Mouse (Mus musculus) MEL (cell line): ENCODE data around the gene Lztfl1. TPM values are rescaled to one million over a fixed set of nuclear protein-coding genes. Genes with fewer than 3 reads are reported as not detected.
"Not testable (repeated sequence)": the region's sequence is repeated elsewhere in the genome, so short reads cannot be mapped to it uniquely, and the experiment has no call there.

Source experiments
- DNase-seq: peaks from one replicate; pipeline ENCODE4 v3.0.0; 2011; ENCODE audit warnings: low read depth, low spot score
- H3K27ac ChIP-seq: 2 replicates; pipeline ENCODE4 v1.5.1; 2012; ENCODE audit warnings: low read depth, mild to moderate bottlenecking, control low read depth, low read length, moderate library complexity; ENCODE audit not compliant: control insufficient read depth
- H3K27me3 ChIP-seq, 2 experiments: fragments of 150-350 bp in 1 of 2; sonication (generic) in 1 of 2; 2 replicates each; pipeline ENCODE4 v1.6.1; 2012; ENCODE audit warnings: low read length in 2 of 2, mild to moderate bottlenecking in 2 of 2, improper control_type of control experiment in 1 of 2, moderate library complexity in 1 of 2; ENCODE audit not compliant: insufficient read depth in 2 of 2, control insufficient read depth in 1 of 2
- H3K36me3 ChIP-seq, 2 experiments: 2 replicates each; pipeline ENCODE4 v1.6.1; 2012 to 2014; ENCODE audit warnings: low read length in 2 of 2, improper control_type of control experiment in 1 of 2, inconsistent platforms in 1 of 2, mild to moderate bottlenecking in 1 of 2; ENCODE audit not compliant: insufficient read depth in 2 of 2, control insufficient read depth in 1 of 2
- H3K4me1 ChIP-seq, 2 experiments: fragments of 150-350 bp in 1 of 2; sonication (generic) in 1 of 2; 2 replicates each; pipeline ENCODE4 v1.6.1; 2012; ENCODE audit warnings: low read length in 2 of 2, improper control_type of control experiment in 1 of 2, mild to moderate bottlenecking in 1 of 2; ENCODE audit not compliant: insufficient read depth in 2 of 2, control insufficient read depth in 1 of 2
- H3K4me3 ChIP-seq, 2 experiments: fragments of 150-350 bp in 1 of 2; sonication (generic) in 1 of 2; 2 replicates each; pipeline ENCODE4 v1.5.1; 2012; ENCODE audit warnings: low read depth in 2 of 2, low read length in 2 of 2, mild to moderate bottlenecking in 2 of 2, moderate library complexity in 2 of 2, control low read depth in 1 of 2, improper control_type of control experiment in 1 of 2; ENCODE audit not compliant: control insufficient read depth in 1 of 2, insufficient read depth in 1 of 2
- H3K79me2 ChIP-seq: 2 replicates; pipeline ENCODE4 v1.6.1; 2012; ENCODE audit warnings: mild to moderate bottlenecking, low read length, moderate library complexity; ENCODE audit not compliant: control insufficient read depth, poor library complexity, insufficient read depth
- H3K9ac ChIP-seq: 2 replicates; pipeline ENCODE4 v1.6.1; 2012; ENCODE audit warnings: low read depth, mild to moderate bottlenecking, control low read depth, low read length, moderate library complexity; ENCODE audit not compliant: control insufficient read depth, poor library complexity, severe bottlenecking
- H3K9me3 ChIP-seq: fragments of 150-350 bp; sonication (generic); replicated peaks from 2 replicates; pipeline ENCODE4 v1.6.1; 2012; ENCODE audit warnings: mild to moderate bottlenecking, low read length, improper control_type of control experiment, moderate library complexity; ENCODE audit not compliant: insufficient read depth
- BHLHE40 ChIP-seq: IDR thresholded peaks from 2 replicates; pipeline ENCODE4 v1.6.1; 2012; ENCODE audit warnings: low read depth, mild to moderate bottlenecking, inconsistent platforms, low read length, improper control_type of control experiment, borderline replicate concordance
- CTCF ChIP-seq, 3 experiments: IDR thresholded peaks in 2 of 3; conservative IDR thresholded peaks in 1 of 3; 2 replicates each; pipeline ENCODE4 v1.5.1; 2011 to 2012; ENCODE audit warnings: low read length in 3 of 3, low read depth in 2 of 3, mild to moderate bottlenecking in 2 of 3, improper control_type of control experiment in 1 of 3, inconsistent platforms in 1 of 3, mixed read lengths in 1 of 3, moderate library complexity in 1 of 3; ENCODE audit not compliant: control insufficient read depth in 1 of 3, insufficient read depth in 1 of 3, poor library complexity in 1 of 3, severe bottlenecking in 1 of 3
- E2F4 ChIP-seq: IDR thresholded peaks from 2 replicates; pipeline ENCODE4 v1.6.1; 2011; ENCODE audit warnings: low read depth, low read length, improper control_type of control experiment, borderline replicate concordance
- ELF1 ChIP-seq: IDR thresholded peaks from 2 replicates; pipeline ENCODE4 v1.6.1; 2014; ENCODE audit warnings: low read depth, mild to moderate bottlenecking, inconsistent platforms, low read length, improper control_type of control experiment, moderate library complexity
- EP300 ChIP-seq, 2 experiments: IDR thresholded peaks; 2 replicates each; pipeline ENCODE4 v1.6.1; 2011; ENCODE audit warnings: improper control_type of control experiment in 2 of 2, low read length in 2 of 2, low read depth in 1 of 2, mild to moderate bottlenecking in 1 of 2
- ETS1 ChIP-seq: IDR thresholded peaks from 2 replicates; pipeline ENCODE4 v1.6.1; 2012; ENCODE audit warnings: low read depth, mild to moderate bottlenecking, inconsistent platforms, low read length, improper control_type of control experiment, moderate library complexity
- GABPA ChIP-seq: IDR thresholded peaks from 2 replicates; pipeline ENCODE4 v1.6.1; 2012; ENCODE audit warnings: low read depth, mild to moderate bottlenecking, inconsistent platforms, low read length, improper control_type of control experiment, moderate library complexity
- GATA1 ChIP-seq: IDR thresholded peaks from 2 replicates; pipeline ENCODE4 v1.6.1; 2011; ENCODE audit warnings: low read depth, low read length, improper control_type of control experiment
- JUND ChIP-seq: IDR thresholded peaks from 2 replicates; pipeline ENCODE4 v1.6.1; 2011; ENCODE audit warnings: low read depth, mild to moderate bottlenecking, improper control_type of control experiment, low read length
- MAX ChIP-seq: IDR thresholded peaks from 2 replicates; pipeline ENCODE4 v1.6.1; 2011; ENCODE audit warnings: low read length, improper control_type of control experiment
- MAZ ChIP-seq: IDR thresholded peaks from 2 replicates; pipeline ENCODE4 v1.6.1; 2012; ENCODE audit warnings: low read depth, mild to moderate bottlenecking, inconsistent platforms, low read length, improper control_type of control experiment
- MYB ChIP-seq: IDR thresholded peaks from 2 replicates; pipeline ENCODE4 v1.6.1; 2011; ENCODE audit warnings: mild to moderate bottlenecking, low read depth, low read length, improper control_type of control experiment
- POLR2A ChIP-seq, 2 experiments: IDR thresholded peaks; 2 replicates each; pipeline ENCODE4 v1.6.1; 2011 to 2012; ENCODE audit warnings: low read length in 2 of 2, mild to moderate bottlenecking in 2 of 2, control low read depth in 1 of 2, improper control_type of control experiment in 1 of 2, low read depth in 1 of 2, moderate library complexity in 1 of 2; ENCODE audit not compliant: control insufficient read depth in 1 of 2, insufficient read depth in 1 of 2, poor library complexity in 1 of 2
- RAD21 ChIP-seq: IDR thresholded peaks from 2 replicates; pipeline ENCODE4 v1.6.1; 2011; ENCODE audit warnings: mild to moderate bottlenecking, low read depth, low read length, improper control_type of control experiment
- SIN3A ChIP-seq: IDR thresholded peaks from 2 replicates; pipeline ENCODE4 v1.6.1; 2012; ENCODE audit warnings: low read length, improper control_type of control experiment, inconsistent platforms
- SMC3 ChIP-seq: IDR thresholded peaks from 2 replicates; pipeline ENCODE4 v1.6.1; 2011; ENCODE audit warnings: low read depth, low read length, improper control_type of control experiment
- TAL1 ChIP-seq: IDR thresholded peaks from 2 replicates; pipeline ENCODE4 v1.6.1; 2012; ENCODE audit warnings: mild to moderate bottlenecking, inconsistent platforms, low read length, moderate library complexity, mixed read lengths
- UBTF ChIP-seq: IDR thresholded peaks from 2 replicates; pipeline ENCODE4 v1.6.1; 2012; ENCODE audit warnings: low read depth, mild to moderate bottlenecking, inconsistent platforms, low read length, improper control_type of control experiment, moderate library complexity, borderline replicate concordance; ENCODE audit not compliant: insufficient read depth
- USF1 ChIP-seq: IDR thresholded peaks from 2 replicates; pipeline ENCODE4 v1.6.1; 2014; ENCODE audit warnings: low read depth, mild to moderate bottlenecking, inconsistent platforms, low read length, improper control_type of control experiment, moderate library complexity
- ZC3H11A ChIP-seq: IDR thresholded peaks from 2 replicates; pipeline ENCODE4 v1.6.1; 2012; ENCODE audit warnings: low read depth, mild to moderate bottlenecking, inconsistent platforms, low read length, improper control_type of control experiment
- ZMIZ1 ChIP-seq: IDR thresholded peaks from 2 replicates; pipeline ENCODE4 v1.6.1; 2012; ENCODE audit warnings: low read depth, mild to moderate bottlenecking, inconsistent platforms, low read length, improper control_type of control experiment, moderate library complexity
- ZNF384 ChIP-seq: IDR thresholded peaks from 2 replicates; pipeline ENCODE4 v1.6.1; 2012; ENCODE audit warnings: low read depth, mild to moderate bottlenecking, inconsistent platforms, low read length, improper control_type of control experiment
- polyA plus RNA-seq, 2 experiments: library from polyadenylated mRNA; stranded (reverse) in 1 of 2; unstranded in 1 of 2; fragments of >175 nt in 1 of 2; fragments of >200 nt in 1 of 2; gene quantifications; 2 replicates each; pipeline versions ENCODE4 v1.2.1 to v1.2.4; 2012; ENCODE audit warnings: low replicate concordance in 2 of 2, low read depth in 1 of 2; ENCODE audit not compliant: insufficient read length in 2 of 2, insufficient read depth in 1 of 2, missing spikeins in 1 of 2
- total RNA-seq: library from RNA; depleted of rRNA; stranded (reverse); fragments of 300-350 nt; gene quantifications from 2 replicates; pipeline ENCODE4 v1.2.3, GENCODE M21; 2012

The Lztfl1 gene
- total and polyA plus RNA-seq, 3 experiments = 17.1 to 408 (median 18.1) TPM

DNA sequence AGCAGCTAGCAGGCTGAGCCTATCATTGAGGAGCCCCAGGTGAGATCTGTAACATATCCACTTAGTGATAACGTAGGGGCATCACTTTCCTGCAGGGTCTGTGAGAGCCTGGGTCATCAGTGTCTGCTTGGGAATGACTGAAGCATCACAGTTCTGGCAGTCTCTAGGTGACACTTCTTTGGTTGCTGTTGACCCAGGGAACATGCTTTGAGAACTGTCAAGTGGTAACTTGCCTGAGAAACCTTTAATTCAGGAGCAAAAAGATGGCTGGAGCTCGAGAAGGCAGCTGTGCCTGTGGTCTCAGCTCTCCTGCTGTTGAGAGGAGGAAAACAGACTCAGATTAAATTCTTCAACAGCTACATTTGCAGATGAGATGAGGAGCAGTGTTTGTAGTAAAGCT lies 39.8 kb upstream of the Lztfl1 start:
- DNase-seq = no peak
- Histone ChIP-seq H3K9ac (no peak overlapping the region), H3K36me3 (peaks cover 0 to 5% of the 10 kb centered on the region in 2 experiments; a peak in 2 of 4 replicates), H3K27me3 (no peaks in the 10 kb centered on the region), H3K79me2 (no peaks in the 10 kb centered on the region), H3K9me3 (no peaks in the 10 kb centered on the region), H3K4me3 (no peak overlapping the region), H3K27ac (no peak overlapping the region), H3K4me1 (peaks cover 0 to 6% of the 10 kb centered on the region in 2 experiments; a peak in 1 of 4 replicates)
- TF ChIP-seq GATA1 (no peak), MAZ (no peak), ETS1 (no peak), JUND (no peak)

DNA sequence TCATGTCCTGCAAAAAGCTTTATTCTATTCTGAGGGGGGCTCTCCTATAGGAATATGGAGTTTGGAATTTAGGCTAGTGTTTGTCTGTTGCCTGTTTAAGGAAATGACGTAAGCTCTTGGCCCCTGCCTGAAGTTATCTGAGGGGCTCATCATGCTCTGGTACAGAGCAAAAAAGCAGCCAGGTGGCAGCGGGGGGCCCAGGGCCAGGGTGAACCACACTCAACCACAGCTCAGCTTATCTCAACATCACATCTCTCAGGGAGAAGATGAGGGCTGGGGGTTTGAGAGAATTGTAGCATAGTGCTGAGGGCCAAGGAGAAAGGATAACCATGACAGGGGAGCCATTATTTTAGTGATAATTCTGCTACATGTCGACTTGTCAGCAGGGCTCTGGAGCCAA lies 39.3 kb upstream of the Lztfl1 start:
- no peaks in the 10 kb centered on the region for H3K27me3 ChIP-seq
- no peak for TF ChIP-seq SMC3
- TF ChIP-seq RAD21 = no peak
- TF ChIP-seq USF1 = no peak
- DNase-seq = peak; percentile 4
- no peak overlapping the region for H3K27ac ChIP-seq
- H3K9me3 ChIP-seq = no peaks in the 10 kb centered on the region
- H3K36me3 ChIP-seq = peaks cover 0 to 5% of the 10 kb centered on the region in 2 experiments; a peak in 2 of 4 replicates
- H3K9ac ChIP-seq = no peak overlapping the region
- H3K79me2 ChIP-seq = no peaks in the 10 kb centered on the region
- H3K4me3 ChIP-seq = no peak overlapping the region
- H3K4me1 ChIP-seq = peaks cover 0 to 6% of the 10 kb centered on the region in 2 experiments; a peak in 1 of 4 replicates

DNA sequence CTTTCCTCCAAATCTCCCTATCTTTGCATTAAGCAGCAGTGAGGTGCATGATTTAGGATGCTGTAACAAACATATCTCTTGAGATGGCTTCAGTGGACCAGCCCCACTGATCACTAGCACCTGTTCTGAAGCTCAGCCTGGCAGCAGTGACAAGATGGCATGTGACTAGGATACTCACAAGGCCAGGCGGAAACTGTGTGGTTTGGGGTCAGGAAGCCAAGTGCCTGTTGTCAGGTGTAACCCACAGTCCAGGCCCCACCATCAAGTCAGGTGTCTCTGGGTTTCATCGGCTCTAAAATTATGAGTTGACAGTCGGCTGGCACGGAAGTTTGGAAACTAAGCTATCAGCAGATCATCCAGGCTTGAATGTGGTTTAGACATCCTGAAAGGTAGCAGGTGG lies 36.8 kb upstream of the Lztfl1 start:
- no peak overlapping the region for H3K4me3 ChIP-seq
- no peaks in the 10 kb centered on the region for H3K79me2 ChIP-seq
- H3K27ac ChIP-seq = no peak overlapping the region
- H3K27me3 ChIP-seq = no peaks in the 10 kb centered on the region
- no peaks in the 10 kb centered on the region for H3K9me3 ChIP-seq
- no peak overlapping the region for H3K9ac ChIP-seq
- H3K36me3 ChIP-seq = peaks cover 0 to 5% of the 10 kb centered on the region in 2 experiments; a peak in 2 of 4 replicates
- DNase-seq = no peak
- no peak for TF ChIP-seq MYB
- TF ChIP-seq E2F4 = no peak
- TF ChIP-seq UBTF = no peak
- TF ChIP-seq ZMIZ1 = no peak
- TF ChIP-seq ZC3H11A = no peak
- no peak for TF ChIP-seq ETS1
- TF ChIP-seq EP300 (IDR thresholded peaks at IDR 0.05; ENCODE audit: low read depth in 1 of 2, low read length in 2 of 2) = no peak
- TF ChIP-seq TAL1 = no peak
- TF ChIP-seq MAX = no peak
- no peak for TF ChIP-seq MAZ
- TF ChIP-seq GABPA = no peak
- no peak for TF ChIP-seq SIN3A
- no peak for TF ChIP-seq USF1
- TF ChIP-seq CTCF (IDR thresholded peaks at IDR 0.05 in 2 of 3, conservative IDR thresholded peaks at IDR 0.05 in 1 of 3; ENCODE audit: control insufficient read depth in 1 of 3, insufficient read depth in 1 of 3, low read depth in 2 of 3, low read length in 3 of 3, poor library complexity in 1 of 3, severe bottlenecking in 1 of 3) = no peak
- TF ChIP-seq BHLHE40 = no peak
- no peak for TF ChIP-seq ZNF384
- no peak for TF ChIP-seq ELF1
- TF ChIP-seq POLR2A (IDR thresholded peaks at IDR 0.05; ENCODE audit: control insufficient read depth in 1 of 2, insufficient read depth in 1 of 2, low read depth in 1 of 2, low read length in 2 of 2, poor library complexity in 1 of 2) = no peak
- H3K4me1 ChIP-seq = peaks cover 0 to 6% of the 10 kb centered on the region in 2 experiments; a peak in 1 of 4 replicates

DNA sequence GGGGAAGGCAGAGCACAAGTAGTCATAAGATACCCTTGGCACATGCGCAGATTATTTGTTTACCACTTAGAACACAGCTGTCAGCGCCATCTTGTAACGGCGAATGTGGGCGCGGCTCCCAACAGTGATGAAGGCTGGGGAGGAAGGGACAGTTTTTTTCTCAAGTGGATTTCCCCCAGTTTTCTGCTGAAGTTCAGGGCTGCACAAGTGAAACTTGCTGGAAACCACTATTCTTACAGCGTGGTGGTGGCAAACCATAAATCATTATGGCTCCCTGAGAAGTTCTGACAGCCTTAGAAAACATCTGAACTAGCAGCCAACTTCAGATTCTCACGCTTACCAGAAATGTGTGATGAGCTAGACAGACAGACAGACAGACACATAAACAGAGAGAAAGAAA lies 32.2 kb upstream of the Lztfl1 start:
- not testable (repeated sequence) for H3K4me1 ChIP-seq, H3K4me3 ChIP-seq, H3K9me3 ChIP-seq, H3K79me2 ChIP-seq, H3K9ac ChIP-seq, DNase-seq, H3K27ac ChIP-seq, H3K27me3 ChIP-seq, H3K36me3 ChIP-seq
